Mouse (Mus musculus) small intestine, adult 2 months (tissue): ENCODE data around the gene Ehd1.
A peak's percentile ranks its signal among the peaks of the same experiment; 100 is the strongest.

ENCODE experiments used
- CTCF ChIP-seq: fragments of 200-500 bp; IDR thresholded peaks from 2 replicates; pipeline ENCODE4 v1.5.1; 2012; ENCODE audit warnings: low read depth, mild to moderate bottlenecking, control low read depth, inconsistent platforms, low read length, moderate library complexity, mixed read lengths; ENCODE audit not compliant: insufficient replicate concordance, insufficient read length; ENCODE audit errors: extremely low read depth
- POLR2A ChIP-seq: fragments of 200-500 bp; IDR thresholded peaks from 2 replicates; pipeline ENCODE4 v1.6.1; 2012; ENCODE audit warnings: low read depth, mild to moderate bottlenecking, control low read depth, inconsistent platforms, low read length, moderate library complexity

DNA sequence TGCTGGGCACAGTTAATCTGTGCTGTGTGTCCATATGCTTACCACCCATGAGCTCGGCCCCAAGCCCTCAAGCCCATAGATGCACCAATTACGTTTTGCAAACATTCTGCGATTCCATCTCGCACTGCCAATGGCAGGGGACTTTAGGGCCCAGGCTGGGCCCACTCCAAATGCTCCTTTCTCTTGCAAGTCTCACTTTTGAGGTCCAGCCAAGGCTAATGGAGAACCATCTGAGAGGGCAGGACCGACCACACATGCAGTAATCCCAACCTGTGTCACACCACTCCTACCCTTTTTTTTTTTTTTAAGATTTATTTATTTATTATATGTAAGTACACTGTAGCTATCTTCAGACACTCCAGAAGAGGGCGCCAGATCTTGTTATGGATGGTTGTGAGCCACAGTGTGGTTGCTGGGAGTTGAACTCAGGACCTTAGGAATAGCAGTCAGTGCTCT is 10.8 kb upstream of the Ehd1 start:
- TF ChIP-seq POLR2A (no peak), CTCF (peak; percentile 30; the same call in 1 of the 2 replicates)
